Mouse (Mus musculus) testis, adult 2 months (tissue): ENCODE data around the gene Ubr7. TPM values are rescaled to one million over a fixed set of nuclear protein-coding genes. Genes with fewer than 3 reads are reported as not detected.

ENCODE experiments used
- H3K27ac ChIP-seq: fragments of 200-500 bp; 2 replicates; pipeline ENCODE4 v1.5.1; 2012; ENCODE audit warnings: low read depth, low read length; ENCODE audit not compliant: control insufficient read depth, insufficient read depth
- H3K27me3 ChIP-seq: fragments of 200-500 bp; 2 replicates; pipeline ENCODE4 v1.6.1; 2012; ENCODE audit warnings: mild to moderate bottlenecking, low read length, moderate library complexity; ENCODE audit not compliant: control insufficient read depth, insufficient read depth
- H3K36me3 ChIP-seq: fragments of 200-500 bp; 2 replicates; pipeline ENCODE4 v1.6.1; 2012; ENCODE audit warnings: mild to moderate bottlenecking, low read length; ENCODE audit not compliant: control insufficient read depth, insufficient read depth
- H3K4me1 ChIP-seq: fragments of 200-500 bp; 2 replicates; pipeline ENCODE4 v1.6.1; 2012; ENCODE audit warnings: low read length; ENCODE audit not compliant: control insufficient read depth, insufficient read depth
- H3K4me3 ChIP-seq: fragments of 200-500 bp; 2 replicates; pipeline ENCODE4 v1.5.1; 2012; ENCODE audit warnings: low read depth, mild to moderate bottlenecking, low read length, moderate library complexity, mixed read lengths; ENCODE audit not compliant: control insufficient read depth
- CTCF ChIP-seq: fragments of 200-500 bp; IDR thresholded peaks from 2 replicates; pipeline ENCODE4 v1.5.1; 2012; ENCODE audit warnings: low read depth, mild to moderate bottlenecking, inconsistent platforms, low read length, moderate library complexity; ENCODE audit not compliant: control insufficient read depth, insufficient read depth, insufficient replicate concordance
- POLR2A ChIP-seq: fragments of 200-500 bp; IDR thresholded peaks from 2 replicates; pipeline ENCODE4 v1.6.1; 2012; ENCODE audit warnings: low read depth, mild to moderate bottlenecking, inconsistent platforms, low read length, moderate library complexity; ENCODE audit not compliant: control insufficient read depth
- polyA plus RNA-seq: library from polyadenylated mRNA; depleted of rRNA; stranded (reverse); fragments of >200 nt; gene quantifications from 2 replicates; pipeline ENCODE4 v1.2.3, GENCODE M21; 2012

The Ubr7 gene
- polyA plus RNA-seq, 1 experiment, result 47.2 TPM

GRCm38 (mm10) chr12:102743589-102744574 lies 13.9 kb upstream of the Ubr7 start, which contains the start of the genes Moap1 and Tmem251:
Moap1 (minus strand) TSS chr12:102743661.
Tmem251 (plus strand) TSS chr12:102743762.
- Histone ChIP-seq H3K4me3 (peak within 1 kb of the TSS; percentile 94), H3K27ac (peak within 1 kb of the TSS; percentile 96)
- TF ChIP-seq POLR2A (peak; percentile 93), CTCF (no peak)

GRCm38 (mm10) chr12:102744839-102745238 lies 12.9 kb upstream of the Ubr7 start:
- TF ChIP-seq POLR2A (no peak), CTCF (no peak)
- H3K4me1 ChIP-seq, result peaks cover 7% of the 10 kb centered on the region; the same call in 1 of the 2 replicates
- peak overlapping the region; percentile 44 for H3K4me3 ChIP-seq
- no peak overlapping the region; the same call in 1 of the 2 replicates for H3K27ac ChIP-seq
- H3K36me3 ChIP-seq, result no peaks in the 10 kb centered on the region
- no peaks in the 10 kb centered on the region for H3K27me3 ChIP-seq

More at GRCm38 (mm10) chr12:102743589-102744574, 13.9 kb upstream of the Ubr7 start, which contains the start of the genes Moap1 and Tmem251:
- Histone ChIP-seq H3K4me1 (peaks cover 7% of the 10 kb centered on the region; the same call in 1 of the 2 replicates), H3K36me3 (no peaks in the 10 kb centered on the region), H3K27me3 (no peaks in the 10 kb centered on the region)

GRCm38 (mm10) chr12:102748256-102748655 lies 9.5 kb upstream of the Ubr7 start:
- Histone ChIP-seq H3K27me3 (no peaks in the 10 kb centered on the region), H3K27ac (no peak overlapping the region), H3K4me1 (0 out of 2 replicates have a peak, but pooled peaks cover 3% of the 10 kb centered on the region), H3K4me3 (no peak overlapping the region), H3K36me3 (no peaks in the 10 kb centered on the region)
- no peak for TF ChIP-seq POLR2A
- TF ChIP-seq CTCF, result no peak

GRCm38 (mm10) chr12:102756304-102756703 lies 1.5 kb upstream of the Ubr7 start:
- Histone ChIP-seq H3K27ac (peak overlapping the region; percentile 92), H3K27me3 (no peaks in the 10 kb centered on the region), H3K4me3 (peak overlapping the region; percentile 94), H3K36me3 (peaks cover 6% of the 10 kb centered on the region), H3K4me1 (peaks cover 3% of the 10 kb centered on the region)
- TF ChIP-seq CTCF (no peak), POLR2A (no peak)

- H3K36me3 ChIP-seq, result peaks cover 6% of the 10 kb centered on the region
- TF ChIP-seq CTCF (no peak), POLR2A (no peak)
- peak overlapping the region; percentile 94 for H3K4me3 ChIP-seq
- H3K27me3 ChIP-seq, result no peaks in the 10 kb centered on the region
- H3K4me1 ChIP-seq, result peaks cover 3% of the 10 kb centered on the region
- H3K27ac ChIP-seq, result peak overlapping the region; percentile 92
Observed at GRCm38 (mm10) chr12:102757055-102757688, 595 bp upstream of the Ubr7 start.

- TF ChIP-seq CTCF (no peak), POLR2A (no peak)
- peaks cover 6% of the 10 kb centered on the region for H3K36me3 ChIP-seq
- peak within 1 kb of the TSS; percentile 94 for H3K4me3 ChIP-seq
- peaks cover 3% of the 10 kb centered on the region for H3K4me1 ChIP-seq
- peak within 1 kb of the TSS; percentile 92 for H3K27ac ChIP-seq
- H3K27me3 ChIP-seq, result no peaks in the 10 kb centered on the region
Observed at GRCm38 (mm10) chr12:102758403-102758756, 613 bp downstream of the Ubr7 start, which contains the start of gene Gm20604. Gm20604 (minus strand) TSS chr12:102758672.

- peak overlapping the region; percentile 92 for H3K27ac ChIP-seq
- H3K4me1 ChIP-seq, result peaks cover 3% of the 10 kb centered on the region
- no peaks in the 10 kb centered on the region for H3K27me3 ChIP-seq
- peak overlapping the region; percentile 94 for H3K4me3 ChIP-seq
- TF ChIP-seq POLR2A, result no peak
- no peak for TF ChIP-seq CTCF
- H3K36me3 ChIP-seq, result peaks cover 6% of the 10 kb centered on the region
Observed at GRCm38 (mm10) chr12:102758936-102759335, 1.2 kb downstream of the Ubr7 start.
